Comparison of ENCODE assay signal across 8 mouse cellular contexts in genomic region chr2:25224766-25225752, GRCm38 (mm10). TPM values are rescaled to one million over a fixed set of nuclear protein-coding genes. Genes with fewer than 3 reads are reported as not detected.
A peak's percentile ranks its signal among the peaks of the same experiment; 100 is the strongest.
DNase-seq lines count a peak whose midpoint lies in the region; ATAC-seq and TF ChIP-seq lines count a peak whose summit lies in the region.

No protein-coding gene starts in this region.

- peak overlapping the region; percentile 53 for H3K9ac ChIP-seq in embryonic facial prominence, embryonic 12.5 days
- peak overlapping the region; percentile 51 for H3K9ac ChIP-seq in intestine, postnatal 0 days (ENCODE audit: low read depth, low read length)

- 2% methylated on average over 38 of the region's 41 CpGs for WGBS in embryonic facial prominence, embryonic 12.5 days
- 2% methylated on average over 41 of the region's 41 CpGs for WGBS in intestine, postnatal 0 days
- WGBS in midbrain, embryonic 10.5 days = 2% methylated on average over 41 of the region's 41 CpGs

- H3K36me3 ChIP-seq in embryonic facial prominence, embryonic 12.5 days = peaks cover 10% of the 10 kb centered on the region; the same call in 1 of the 2 replicates
- H3K36me3 ChIP-seq in intestine, postnatal 0 days (ENCODE audit: control insufficient read depth, insufficient read depth) = peaks cover 12% of the 10 kb centered on the region; the same call in 1 of the 2 replicates
- H3K36me3 ChIP-seq in midbrain, embryonic 10.5 days = peaks cover 27% of the 10 kb centered on the region

- peak overlapping the region; percentile 65 for H3K4me3 ChIP-seq in embryonic facial prominence, embryonic 12.5 days
- H3K4me3 ChIP-seq in intestine, postnatal 0 days (ENCODE audit: low read depth, low read length) = peak overlapping the region; percentile 87
- H3K4me3 ChIP-seq in midbrain, embryonic 10.5 days = peak overlapping the region; percentile 89

- H3K4me1 ChIP-seq in embryonic facial prominence, embryonic 12.5 days = peaks cover 11% of the 10 kb centered on the region
- H3K4me1 ChIP-seq in intestine, postnatal 0 days (replicated peaks; ENCODE audit: control insufficient read depth, insufficient read depth, low read length) = peaks cover 9% of the 10 kb centered on the region; the same call in 1 of the 2 replicates
- H3K4me1 ChIP-seq in midbrain, embryonic 10.5 days = peaks cover 37% of the 10 kb centered on the region

- 0 out of 2 replicates have a peak, but pooled peaks have one; percentile 15 for TF ChIP-seq CTCF in intestine, postnatal 0 days (IDR thresholded peaks at IDR 0.05; ENCODE audit: low read depth)

- no peaks in the 10 kb centered on the region for H3K9me3 ChIP-seq in embryonic facial prominence, embryonic 12.5 days
- H3K9me3 ChIP-seq in intestine, postnatal 0 days (ENCODE audit: control insufficient read depth) = no peaks in the 10 kb centered on the region
- H3K9me3 ChIP-seq in midbrain, embryonic 10.5 days (replicated peaks) = no peaks in the 10 kb centered on the region

- intact Hi-C loops in left cerebral cortex, postnatal 36 days (cut with DNase I) = loop anchor here (2.0 to 5.0 kb wide), 2 partner anchors 33 to 38 kb away; partner anchors contain the start of gene Tprn

- peak; percentile 95 for DNase-seq in adrenal gland, postnatal 25 days
- peak; percentile 99 for DNase-seq in left cerebral cortex, postnatal 36 days (ENCODE audit: low spot score in 2 of 2)
- DNase-seq in midbrain, embryonic 10.5 days (ENCODE audit: low spot score) = peak; percentile 98
- peak; percentile 99 to 100 for DNase-seq in right cerebral cortex, postnatal 36 days (ENCODE audit: low spot score in 2 of 2)
- DNase-seq in c-Kit-positive CD71-positive TER-119-positive erythroid progenitor cells, embryonic 14.5 days (ENCODE audit: low spot score) = no peak

- peak overlapping the region; percentile 45 for H3K4me2 ChIP-seq in embryonic facial prominence, embryonic 12.5 days (replicated peaks)
- H3K4me2 ChIP-seq in intestine, postnatal 0 days (replicated peaks; ENCODE audit: low read depth) = peak overlapping the region; percentile 64

- H3K27ac ChIP-seq in embryonic facial prominence, embryonic 12.5 days = peak overlapping the region; percentile 96
- H3K27ac ChIP-seq in intestine, postnatal 0 days (ENCODE audit: low read depth, low read length) = peak overlapping the region; percentile 94
- peak overlapping the region; percentile 96 for H3K27ac ChIP-seq in midbrain, embryonic 10.5 days (replicated peaks)

- ATAC-seq in embryonic facial prominence, embryonic 12.5 days (ENCODE audit: insufficient number of reproducible peaks, insufficient read depth, low FRiP score, low TSS enrichment) = peak; percentile 98
- ATAC-seq in granulocyte monocyte progenitor cell, adult 5-6 weeks (replicated peaks; ENCODE audit: poor library complexity, severe bottlenecking) = peak; percentile 66
- peak; percentile 87 for ATAC-seq in intestine, postnatal 0 days

- H3K27me3 ChIP-seq in embryonic facial prominence, embryonic 12.5 days = no peaks in the 10 kb centered on the region; the same call in 1 of the 2 replicates
- H3K27me3 ChIP-seq in intestine, postnatal 0 days (replicated peaks; ENCODE audit: control insufficient read depth, insufficient read depth, low read length) = no peaks in the 10 kb centered on the region
- H3K27me3 ChIP-seq in midbrain, embryonic 10.5 days (ENCODE audit: low read depth, poor library complexity, severe bottlenecking) = no peaks in the 10 kb centered on the region

RNA-seq across cellular contexts. Expression of gene Tubb4b, which starts 0.6 kb away (rescaled TPM):
- total RNA-seq in adrenal gland, postnatal 25 days (2021) = 247 and 303 TPM in 2 replicates
- 443 and 449 TPM in 2 replicates for polyA plus RNA-seq in embryonic facial prominence, embryonic 12.5 days (2016; fragmentation: Nextera tagmentation; extraction: Ambion mirVana)
- total RNA-seq in granulocyte monocyte progenitor cell, adult 5-6 weeks (2014; fragmentation: Nextera tagmentation) = 180 and 327 TPM in 2 replicates
- total RNA-seq in granulocyte monocyte progenitor cell, adult 5-6 weeks (2017) = 560 and 623 TPM in 2 replicates
- 453 and 466 TPM in 2 replicates for polyA plus RNA-seq in intestine, postnatal 0 days (2015; fragmentation: Nextera tagmentation; extraction: Ambion mirVana)
- total RNA-seq in left cerebral cortex, postnatal 36 days (2021) = 100 to 1,000 TPM; 334 to 390 TPM
- polyA plus RNA-seq in midbrain, embryonic 10.5 days (2016; fragmentation: Nextera tagmentation; extraction: Ambion mirVana) = 682 and 743 TPM in 2 replicates

RNA-seq across cellular contexts. Expression of gene Fam166a, which starts 6.5 kb away (rescaled TPM):
- total RNA-seq in adrenal gland, postnatal 25 days (2021) = 0.46 TPM in 1 of 2 replicates, not detected in the other
- polyA plus RNA-seq in embryonic facial prominence, embryonic 12.5 days (2016; fragmentation: Nextera tagmentation; extraction: Ambion mirVana) = 1.1 TPM in 1 of 2 replicates, not detected in the other
- total RNA-seq in granulocyte monocyte progenitor cell, adult 5-6 weeks (2014; fragmentation: Nextera tagmentation) = not detected in 2 replicates
- not detected in 2 replicates for total RNA-seq in granulocyte monocyte progenitor cell, adult 5-6 weeks (2017)
- 0.78 and 1.4 TPM in 2 replicates for polyA plus RNA-seq in intestine, postnatal 0 days (2015; fragmentation: Nextera tagmentation; extraction: Ambion mirVana)
- not detected for total RNA-seq in left cerebral cortex, postnatal 36 days (2021)
- polyA plus RNA-seq in midbrain, embryonic 10.5 days (2016; fragmentation: Nextera tagmentation; extraction: Ambion mirVana) = 0.62 TPM in 1 of 2 replicates, not detected in the other

RNA-seq across cellular contexts. Expression of gene Slc34a3, which starts 9.1 kb away (rescaled TPM):
- not detected in 2 replicates for total RNA-seq in adrenal gland, postnatal 25 days (2021)
- not detected in 2 replicates for polyA plus RNA-seq in embryonic facial prominence, embryonic 12.5 days (2016; fragmentation: Nextera tagmentation; extraction: Ambion mirVana)
- total RNA-seq in granulocyte monocyte progenitor cell, adult 5-6 weeks (2014; fragmentation: Nextera tagmentation) = not detected in 2 replicates
- total RNA-seq in granulocyte monocyte progenitor cell, adult 5-6 weeks (2017) = not detected in 2 replicates
- 34.0 and 37.6 TPM in 2 replicates for polyA plus RNA-seq in intestine, postnatal 0 days (2015; fragmentation: Nextera tagmentation; extraction: Ambion mirVana)
- total RNA-seq in left cerebral cortex, postnatal 36 days (2021) = not detected
- not detected in 2 replicates for polyA plus RNA-seq in midbrain, embryonic 10.5 days (2016; fragmentation: Nextera tagmentation; extraction: Ambion mirVana)

RNA-seq across cellular contexts. Expression of gene Stpg3, which starts 10.6 kb away (rescaled TPM):
- not detected in 2 replicates for total RNA-seq in adrenal gland, postnatal 25 days (2021)
- not detected in 2 replicates for polyA plus RNA-seq in embryonic facial prominence, embryonic 12.5 days (2016; fragmentation: Nextera tagmentation; extraction: Ambion mirVana)
- not detected in 2 replicates for total RNA-seq in granulocyte monocyte progenitor cell, adult 5-6 weeks (2014; fragmentation: Nextera tagmentation)
- not detected in 2 replicates for total RNA-seq in granulocyte monocyte progenitor cell, adult 5-6 weeks (2017)
- polyA plus RNA-seq in intestine, postnatal 0 days (2015; fragmentation: Nextera tagmentation; extraction: Ambion mirVana) = not detected in 2 replicates
- under 1 TPM in 1 of 2 experiments, not detected in 1; 0.29 TPM for total RNA-seq in left cerebral cortex, postnatal 36 days (2021)
- polyA plus RNA-seq in midbrain, embryonic 10.5 days (2016; fragmentation: Nextera tagmentation; extraction: Ambion mirVana) = not detected in 2 replicates

RNA-seq across cellular contexts. Expression of gene Rnf224, which starts 11.5 kb away (rescaled TPM):
- not detected in 2 replicates for total RNA-seq in adrenal gland, postnatal 25 days (2021)
- polyA plus RNA-seq in embryonic facial prominence, embryonic 12.5 days (2016; fragmentation: Nextera tagmentation; extraction: Ambion mirVana) = not detected in 2 replicates
- not detected in 2 replicates for total RNA-seq in granulocyte monocyte progenitor cell, adult 5-6 weeks (2014; fragmentation: Nextera tagmentation)
- total RNA-seq in granulocyte monocyte progenitor cell, adult 5-6 weeks (2017) = not detected in 2 replicates
- polyA plus RNA-seq in intestine, postnatal 0 days (2015; fragmentation: Nextera tagmentation; extraction: Ambion mirVana) = 0.09 and 0.25 TPM in 2 replicates
- total RNA-seq in left cerebral cortex, postnatal 36 days (2021) = not detected
- polyA plus RNA-seq in midbrain, embryonic 10.5 days (2016; fragmentation: Nextera tagmentation; extraction: Ambion mirVana) = not detected in 2 replicates
